Mouse (Mus musculus): Measurements from ENCODE around the gene Atg2a.

Atg2a gene

GRCm38 (mm10) chr19:6247526-6248300 lies 6.2 kb downstream of the Atg2a start:
- DNase-seq (ENCODE audit: low spot score in 2 of 2) = no peak

- DNase-seq (ENCODE audit: low spot score in 2 of 2) = no peak
Measured at GRCm38 (mm10) chr19:6253021-6253420, 11.6 kb downstream of the Atg2a start.

- no peak for DNase-seq (ENCODE audit: low spot score in 2 of 2)
Measured at GRCm38 (mm10) chr19:6260428-6260827, 19.0 kb downstream of the Atg2a start.

- DNase-seq (ENCODE audit: low spot score in 2 of 2) = no peak
Measured at GRCm38 (mm10) chr19:6260946-6261345, 19.5 kb downstream of the Atg2a start.

- DNase-seq (ENCODE audit: low spot score in 2 of 2) = no peak
Measured at GRCm38 (mm10) chr19:6261379-6261778, 19.9 kb downstream of the Atg2a start.

GRCm38 (mm10) chr19:6262222-6262621 lies 20.8 kb downstream of the Atg2a start:
- peak in 1 of 2 experiments; percentile 60 for DNase-seq (ENCODE audit: low spot score in 2 of 2)

GRCm38 (mm10) chr19:6262839-6263433 lies 21.5 kb downstream of the Atg2a start:
- DNase-seq (ENCODE audit: low spot score in 2 of 2) = no peak

- DNase-seq (ENCODE audit: low spot score in 2 of 2) = no peak
Measured at GRCm38 (mm10) chr19:6264200-6264599, 22.7 kb downstream of the Atg2a start.

GRCm38 (mm10) chr19:6264945-6265344 lies 23.5 kb downstream of the Atg2a start:
- no peak for DNase-seq (ENCODE audit: low spot score in 2 of 2)

GRCm38 (mm10) chr19:6265727-6266182 lies 24.3 kb downstream of the Atg2a start:
- no peak for DNase-seq (ENCODE audit: low spot score in 2 of 2)

GRCm38 (mm10) chr19:6267306-6268169 lies 26.1 kb downstream of the Atg2a start:
- DNase-seq (ENCODE audit: low spot score in 2 of 2) = no peak

- peak; percentile 80 to 81 for DNase-seq (ENCODE audit: low spot score in 2 of 2)
Measured at GRCm38 (mm10) chr19:6268170-6268528, 26.7 kb downstream of the Atg2a start.

- no peak for DNase-seq (ENCODE audit: low spot score in 2 of 2)
Measured at GRCm38 (mm10) chr19:6268670-6269132, 27.2 kb downstream of the Atg2a start.

- no peak for DNase-seq (ENCODE audit: low spot score in 2 of 2)
Measured at GRCm38 (mm10) chr19:6269798-6270475, 28.5 kb downstream of the Atg2a start.

- DNase-seq (ENCODE audit: low spot score in 2 of 2) = no peak
Measured at GRCm38 (mm10) chr19:6270661-6271060, 29.2 kb downstream of the Atg2a start.

GRCm38 (mm10) chr19:6271206-6271605 lies 29.7 kb downstream of the Atg2a start:
- no peak for DNase-seq (ENCODE audit: low spot score in 2 of 2)

- no peak for DNase-seq (ENCODE audit: low spot score in 2 of 2)
Measured at GRCm38 (mm10) chr19:6272053-6272452, 30.6 kb downstream of the Atg2a start.

- DNase-seq (ENCODE audit: low spot score in 2 of 2) = no peak
Measured at GRCm38 (mm10) chr19:6272738-6273137, 31.3 kb downstream of the Atg2a start.

- DNase-seq (ENCODE audit: low spot score in 2 of 2) = no peak
Measured at GRCm38 (mm10) chr19:6273592-6273991, 32.1 kb downstream of the Atg2a start.

- DNase-seq (ENCODE audit: low spot score in 2 of 2) = no peak
Measured at GRCm38 (mm10) chr19:6273998-6274608, 32.6 kb downstream of the Atg2a start.

- no peak for DNase-seq (ENCODE audit: low spot score in 2 of 2)
Measured at GRCm38 (mm10) chr19:6275740-6276389, 34.4 kb downstream of the Atg2a start.

Data from frontal cortex, postnatal 25 days (tissue).